Mouse (Mus musculus) thymus, postnatal 0 days (tissue): Measurements from ENCODE around the gene Gm10518. TPM values are rescaled to one million over a fixed set of nuclear protein-coding genes. Genes with fewer than 3 reads are reported as not detected.

ENCODE experiments used
- DNase-seq: peaks from one replicate; pipeline ENCODE4 v3.0.0-alpha.2; 2015; ENCODE audit warnings: low spot score
- polyA plus RNA-seq: library from polyadenylated mRNA; unstranded; fragments of >200 nt; fragmentation: Nextera tagmentation; extraction: Ambion mirVana; gene quantifications from 2 replicates; pipeline ENCODE4 v1.2.1, GENCODE M21; 2015

Gm10518 gene
- polyA plus RNA-seq, 1 experiment from 2014 or later = 0.35 TPM

GRCm38 (mm10) chr1:179832710-179833240 lies 29.6 kb downstream of the Gm10518 start:
- DNase-seq = no peak

DNA sequence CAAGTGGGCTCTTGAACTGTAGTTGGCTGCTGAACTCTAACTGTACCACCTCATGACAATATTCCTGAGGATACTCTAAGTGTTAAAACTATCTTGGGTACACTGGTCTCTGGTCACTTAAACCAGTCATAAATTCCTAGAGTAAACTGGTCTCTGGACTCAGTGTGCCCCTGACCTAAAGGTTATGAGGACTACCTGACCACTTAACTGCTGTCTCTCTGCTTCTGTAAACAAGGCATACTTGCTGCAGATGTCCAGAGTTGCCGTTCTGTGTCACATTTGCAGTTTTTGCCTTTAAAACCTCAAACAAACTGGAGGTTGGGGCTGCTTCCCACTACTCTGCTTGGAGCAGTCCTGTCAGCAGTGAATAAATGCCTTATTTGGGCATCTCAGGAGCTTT lies 30.4 kb downstream of the Gm10518 start:
- no peak for DNase-seq

DNA sequence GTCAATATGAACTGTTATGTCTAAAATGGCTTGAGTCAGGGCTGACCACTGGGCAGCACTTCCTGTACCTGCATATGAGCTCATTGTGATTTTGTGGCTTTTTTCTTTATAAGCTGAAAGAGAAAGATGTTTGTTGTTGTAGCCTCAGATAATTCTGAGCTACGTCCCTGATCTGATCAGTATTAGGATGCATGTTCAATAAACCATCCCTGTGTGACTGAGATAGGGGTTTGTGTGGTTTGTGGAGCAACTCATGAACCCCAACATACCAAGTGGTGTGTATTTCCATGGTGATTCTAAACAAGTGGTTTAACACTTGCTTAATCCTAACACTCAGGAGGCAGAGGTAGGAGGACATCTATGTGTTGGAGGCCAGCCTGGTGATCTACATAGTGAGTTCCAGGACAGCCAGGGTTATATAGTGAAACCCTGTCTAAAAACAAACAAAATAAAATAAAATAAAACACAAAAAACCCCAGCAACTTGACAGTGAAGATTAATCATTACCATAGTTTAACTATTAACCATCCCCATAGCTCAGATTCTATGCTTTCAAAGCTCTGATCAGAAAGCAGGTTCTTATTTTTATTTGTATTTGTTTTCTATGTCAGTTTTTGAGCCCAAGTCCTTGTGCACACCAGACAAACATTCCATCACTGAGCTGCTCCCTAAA lies 32.7 kb downstream of the Gm10518 start:
- DNase-seq = no peak

DNA sequence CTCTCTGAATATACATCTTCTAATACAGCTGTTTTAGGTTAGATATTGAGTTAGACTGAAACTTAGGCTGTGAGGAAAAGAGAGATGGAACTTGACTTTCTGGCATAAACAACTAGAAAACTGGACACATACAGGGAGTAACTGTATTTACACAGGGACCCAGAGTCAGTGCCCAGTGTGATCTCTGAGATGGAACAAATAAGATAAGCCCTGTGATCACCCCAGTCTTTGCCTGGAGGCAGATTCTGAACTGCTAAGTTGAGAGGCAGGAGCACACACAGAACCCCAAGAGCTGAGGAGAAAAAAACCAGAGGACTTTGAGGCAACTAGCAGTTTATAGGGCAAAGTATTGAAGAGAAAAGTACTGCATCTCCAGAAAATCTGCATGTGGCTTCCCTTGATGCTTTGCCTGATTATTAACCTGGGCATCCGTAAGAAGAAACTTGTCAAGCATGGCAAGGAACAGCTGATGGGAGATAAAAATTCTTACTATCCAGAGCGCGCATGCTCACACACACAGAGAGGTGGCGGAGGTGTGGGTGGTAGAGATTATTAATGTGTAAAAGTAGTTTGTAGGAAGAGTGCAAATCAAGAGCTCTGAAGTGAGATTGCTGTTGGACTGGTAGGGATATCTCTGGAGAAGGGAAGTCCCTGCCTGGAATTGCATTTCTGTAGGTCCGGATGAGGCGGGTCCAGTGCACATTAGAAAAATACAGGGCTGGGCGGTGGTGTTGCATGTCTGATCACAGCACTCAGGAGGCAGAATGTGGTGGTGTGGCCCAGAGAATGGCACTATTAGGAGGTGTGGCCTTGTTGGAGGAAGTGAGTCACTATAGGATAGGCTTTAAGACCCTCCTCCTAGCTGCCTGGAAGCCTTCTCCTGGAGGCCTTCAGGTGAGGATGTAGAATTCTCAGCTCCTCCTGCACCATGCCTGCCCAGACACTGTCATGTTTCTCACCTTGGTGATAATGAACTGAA lies 33.5 kb downstream of the Gm10518 start:
- DNase-seq = no peak

GRCm38 (mm10) chr1:179842568-179842967 lies 39.4 kb downstream of the Gm10518 start:
- no peak for DNase-seq

DNA sequence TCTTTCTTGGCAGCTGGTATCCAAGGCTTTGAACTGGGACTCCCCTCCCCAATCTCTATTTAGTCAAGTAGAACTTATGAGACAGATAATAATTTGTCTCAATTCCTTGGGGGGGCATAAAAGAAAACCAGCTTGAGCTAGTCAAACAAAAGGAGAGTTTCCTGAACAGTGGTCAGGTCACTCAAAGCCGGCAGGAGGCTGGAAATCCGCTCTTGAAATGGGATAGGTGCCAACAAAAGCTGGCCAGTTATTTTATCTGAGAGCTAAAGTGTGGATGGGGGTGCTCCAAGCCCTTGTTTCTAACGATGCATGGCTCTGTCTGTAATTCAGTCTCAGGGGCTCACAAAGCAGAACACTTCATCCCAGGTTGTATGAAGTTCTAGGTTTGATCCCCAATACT lies 40.8 kb downstream of the Gm10518 start:
- no peak for DNase-seq

DNA sequence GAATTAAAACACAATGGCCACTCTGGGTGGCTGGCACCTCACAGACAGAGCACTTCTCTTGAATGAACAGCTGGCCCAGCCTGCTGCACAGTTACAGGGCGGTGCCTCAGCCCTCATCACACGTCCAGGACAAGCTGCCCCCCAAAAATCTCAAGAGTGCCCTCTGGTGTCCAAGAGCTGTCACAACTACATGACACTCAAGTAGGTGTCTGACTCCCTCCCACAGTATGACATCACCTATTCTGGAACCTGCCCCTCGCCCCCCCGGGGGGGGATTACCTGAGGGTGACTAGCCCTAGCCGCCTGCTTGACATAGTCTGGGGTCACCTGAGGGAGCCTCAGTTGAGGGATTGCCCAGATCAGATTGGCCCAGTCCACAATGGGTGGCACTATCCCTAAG lies 41.7 kb downstream of the Gm10518 start:
- DNase-seq = peak; percentile 77

DNA sequence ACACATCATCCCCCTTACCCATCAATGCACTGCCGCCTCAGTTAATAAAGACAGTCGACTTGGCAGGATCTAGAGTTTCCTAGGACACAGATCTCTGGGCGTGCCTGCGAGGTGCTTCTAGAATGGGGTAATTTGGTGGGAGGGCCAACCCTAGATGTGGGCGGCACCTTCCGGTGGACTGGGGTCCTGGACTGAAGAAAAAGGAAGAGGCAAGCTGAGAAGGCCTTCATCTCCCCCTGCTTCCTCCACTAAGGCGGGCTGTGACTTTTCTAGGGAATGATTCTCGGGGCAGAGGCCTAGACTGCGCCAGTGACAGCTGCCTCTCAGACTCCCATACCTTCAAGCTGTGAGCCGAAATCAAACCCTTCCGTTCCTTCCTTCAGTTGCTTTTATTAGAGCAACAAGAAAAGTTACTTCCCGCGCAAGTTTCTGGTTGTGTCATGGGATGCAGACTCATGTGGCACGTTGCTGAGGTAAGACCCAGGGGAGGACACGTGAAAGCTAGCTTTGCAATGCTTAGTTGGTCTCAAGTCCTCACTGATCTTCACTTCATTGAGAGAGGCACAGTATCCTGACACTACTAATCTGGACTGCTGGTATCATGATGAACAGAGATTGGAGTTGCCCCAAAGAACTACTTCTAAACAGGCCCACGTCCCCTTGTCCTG lies 42.8 kb downstream of the Gm10518 start:
- DNase-seq = no peak

DNA sequence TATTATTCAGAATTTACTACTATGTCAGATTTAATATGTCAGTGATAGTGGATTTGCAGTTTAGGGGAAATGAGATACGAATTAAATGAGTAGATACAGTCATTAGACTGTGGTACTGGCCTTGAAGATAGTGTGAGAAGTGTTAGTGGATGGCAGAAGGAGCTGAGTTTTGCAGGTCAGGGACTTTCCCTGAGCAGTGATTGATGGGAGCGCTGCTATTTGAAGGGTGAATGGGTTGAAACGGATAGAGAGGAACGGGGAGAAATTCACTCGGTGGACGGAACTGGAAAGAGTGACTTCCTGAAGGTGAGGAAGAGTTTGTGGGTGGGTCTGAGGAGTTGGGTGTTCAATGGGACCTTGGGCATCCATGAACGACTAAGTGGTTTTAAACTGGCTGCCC lies 44.0 kb downstream of the Gm10518 start:
- no peak for DNase-seq

GRCm38 (mm10) chr1:179847759-179848389 lies 44.7 kb downstream of the Gm10518 start:
- peak; percentile 46 for DNase-seq

GRCm38 (mm10) chr1:179853421-179853820 lies 50.2 kb downstream of the Gm10518 start:
- DNase-seq = peak; percentile 33

Other genes starting within 250 kb of the Gm10518 start
- 15.6 and 17.0 TPM in 2 replicates for gene Sccpdh, start 135.2 kb upstream of the Gm10518 start, polyA plus RNA-seq
- not detected in 2 replicates for gene Kif28, start 58.1 kb upstream of the Gm10518 start, polyA plus RNA-seq
- gene Ahctf1, start 304 bp downstream of the Gm10518 start, polyA plus RNA-seq = 11.8 and 16.3 TPM in 2 replicates
- gene Cdc42bpa, start 157.1 kb downstream of the Gm10518 start, polyA plus RNA-seq = 2.4 and 3.9 TPM in 2 replicates